Comparison of ENCODE assay signal across 11 mouse cellular contexts in the genomic region with DNA sequence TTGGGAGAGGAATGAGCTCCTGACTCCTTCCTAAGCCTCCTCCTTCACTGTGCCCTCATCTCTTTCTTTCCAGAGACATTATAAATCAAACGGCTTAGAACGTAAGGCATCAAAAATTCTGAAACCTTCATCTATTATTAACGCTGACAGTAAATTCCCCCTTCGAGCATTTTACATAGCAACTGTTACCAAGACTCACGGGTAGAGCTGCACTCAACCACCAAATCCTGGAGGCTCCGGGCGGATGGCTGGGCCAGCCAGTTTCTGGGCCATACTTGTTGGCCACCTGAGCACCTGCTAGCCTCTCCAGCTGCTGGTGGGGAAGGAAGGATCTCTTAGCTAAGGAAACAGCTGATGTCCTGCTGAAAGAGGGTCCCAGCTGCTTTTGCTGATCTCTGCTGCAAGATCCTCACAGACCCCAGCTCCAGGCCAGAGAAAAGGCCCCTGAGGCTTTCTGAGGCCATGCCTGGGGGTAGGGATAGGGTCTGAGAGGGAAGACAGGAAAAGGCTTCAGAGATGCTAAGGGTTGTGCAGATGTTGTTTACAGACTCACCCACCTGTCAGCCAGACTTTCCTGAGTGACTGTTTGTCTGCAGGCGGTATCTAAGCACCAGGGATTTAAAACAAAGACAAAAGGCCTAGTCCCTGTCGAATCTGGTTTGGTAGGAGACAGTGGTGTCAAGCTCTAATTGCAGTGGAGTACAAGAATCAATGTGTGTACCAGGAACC. TPM values are rescaled to one million over a fixed set of nuclear protein-coding genes. Genes with fewer than 3 reads are reported as not detected.
DNase-seq lines count a peak whose midpoint lies in the region; ATAC-seq lines count a peak whose summit lies in the region.
"Had no signal": no experiment of that assay in that cellular context is flagged by ENCODE, and none has a peak within 500 bp of the region (broad histone marks: within the 10 kb centered on the region; RNA-seq: fewer than 3 reads in every experiment).

No protein-coding gene starts in this region.

- H3K9me3 ChIP-seq in heart, embryonic 14.5 days (ENCODE audit: control insufficient read depth, low read length): no peaks in the 10 kb centered on the region
- no peaks in the 10 kb centered on the region for H3K9me3 ChIP-seq in forebrain, embryonic 11.5 days (ENCODE audit: control insufficient read depth, low read length)
- no peaks in the 10 kb centered on the region for H3K9me3 ChIP-seq in midbrain, embryonic 11.5 days (ENCODE audit: control insufficient read depth, low read length)

- H3K4me3 ChIP-seq in heart, embryonic 14.5 days (ENCODE audit: control insufficient read depth in 1 of 2, insufficient read depth in 1 of 2, low read depth in 1 of 2, low read length in 2 of 2): no peak overlapping the region
- no peak overlapping the region for H3K4me3 ChIP-seq in forebrain, embryonic 11.5 days (ENCODE audit: low read depth, low read length)
- no peak overlapping the region for H3K4me3 ChIP-seq in midbrain, embryonic 11.5 days (ENCODE audit: low read depth, low read length)

- DNase-seq in heart, postnatal 4 days: no peak
- no peak for DNase-seq in forebrain, embryonic 11.5 days (ENCODE audit: low spot score)
- no peak for DNase-seq in midbrain, embryonic 11.5 days (ENCODE audit: low spot score, missing footprints)
- DNase-seq in thymus, postnatal 10 days (ENCODE audit: low spot score in 2 of 2): peak; percentile 44 to 52
- no peak for DNase-seq in B cell, adult 2 months
- no peak for DNase-seq in layer of hippocampus, postnatal 25 days (ENCODE audit: extremely low spot score in 1 of 2, low spot score in 1 of 2)
- DNase-seq: gastrocnemius, postnatal 10 days; lung, postnatal 36 days had no signal

- H3K9ac ChIP-seq in heart, embryonic 14.5 days (ENCODE audit: low read length): peak overlapping the region; percentile 21; the same call in 1 of the 2 replicates
- peak overlapping the region; percentile 27; the same call in 1 of the 2 replicates for H3K9ac ChIP-seq in forebrain, embryonic 11.5 days (ENCODE audit: low read length)
- no peak overlapping the region for H3K9ac ChIP-seq in midbrain, embryonic 11.5 days (ENCODE audit: low read length)

- H3K4me1 ChIP-seq in heart, embryonic 14.5 days (ENCODE audit: control insufficient read depth in 2 of 2, insufficient read depth in 2 of 2, low read length in 2 of 2): peaks cover 27 to 64% of the 10 kb centered on the region in 2 experiments
- peaks cover 12% of the 10 kb centered on the region; the same call in 1 of the 2 replicates for H3K4me1 ChIP-seq in forebrain, embryonic 11.5 days (replicated peaks; ENCODE audit: control insufficient read depth, insufficient read depth, low read length)
- no peaks in the 10 kb centered on the region; the same call in 1 of the 2 replicates for H3K4me1 ChIP-seq in midbrain, embryonic 11.5 days (ENCODE audit: control insufficient read depth, insufficient read depth, low read length)

- H3K36me3 ChIP-seq in heart, embryonic 14.5 days (ENCODE audit: control insufficient read depth, insufficient read depth, low read length): peaks cover 33% of the 10 kb centered on the region
- no peaks in the 10 kb centered on the region for H3K36me3 ChIP-seq in forebrain, embryonic 11.5 days (ENCODE audit: control insufficient read depth, insufficient read depth, low read length)
- H3K36me3 ChIP-seq in midbrain, embryonic 11.5 days (ENCODE audit: control insufficient read depth, insufficient read depth, low read length): no peaks in the 10 kb centered on the region

- H3K27ac ChIP-seq in heart, embryonic 14.5 days (replicated peaks in 1 of 2; ENCODE audit: control insufficient read depth in 1 of 2, insufficient read depth in 1 of 2, low read depth in 2 of 2, low read length in 2 of 2): no peak overlapping the region; a peak in 1 of 4 replicates
- H3K27ac ChIP-seq in forebrain, embryonic 11.5 days (ENCODE audit: low read depth, low read length): peak overlapping the region; percentile 41
- peak overlapping the region; percentile 32 for H3K27ac ChIP-seq in midbrain, embryonic 11.5 days (ENCODE audit: low read depth, low read length)

- ATAC-seq in heart, embryonic 14.5 days (ENCODE audit: insufficient number of reproducible peaks, insufficient read depth, low FRiP score, low read depth): no peak
- no peak for ATAC-seq in forebrain, embryonic 11.5 days (replicated peaks; ENCODE audit: low FRiP score)
- ATAC-seq in midbrain, embryonic 11.5 days (ENCODE audit: low FRiP score): no peak
- ATAC-seq in megakaryocyte-erythroid progenitor cell, adult 5-6 weeks (replicated peaks; ENCODE audit: low FRiP score, low TSS enrichment, poor library complexity, severe bottlenecking): no peak
- ATAC-seq: intestine, embryonic 16.5 days had no signal

- H3K27me3 ChIP-seq in heart, embryonic 14.5 days (ENCODE audit: control insufficient read depth, insufficient read depth, low read length): no peaks in the 10 kb centered on the region
- no peaks in the 10 kb centered on the region for H3K27me3 ChIP-seq in forebrain, embryonic 11.5 days (ENCODE audit: control insufficient read depth, insufficient read depth, low read length)
- no peaks in the 10 kb centered on the region for H3K27me3 ChIP-seq in midbrain, embryonic 11.5 days (ENCODE audit: control insufficient read depth, insufficient read depth, low read length)

- 74% methylated on average over 9 of the region's 9 CpGs for WGBS in heart, embryonic 14.5 days
- WGBS in forebrain, embryonic 11.5 days: 77% methylated on average over 9 of the region's 9 CpGs
- WGBS in midbrain, embryonic 11.5 days: 70% methylated on average over 9 of the region's 9 CpGs

- H3K4me2 ChIP-seq in heart, embryonic 14.5 days (ENCODE audit: low read length): no peak overlapping the region
- no peak overlapping the region for H3K4me2 ChIP-seq in forebrain, embryonic 11.5 days (ENCODE audit: low read depth, low read length, severe bottlenecking)
- no peak overlapping the region for H3K4me2 ChIP-seq in midbrain, embryonic 11.5 days

RNA-seq across cellular contexts. Expression of a gene that starts 56.5 kb away (rescaled TPM):
- 17.3 and 19.0 TPM in 2 replicates for polyA plus RNA-seq in heart, embryonic 14.5 days (2014; fragmentation: Nextera tagmentation; extraction: Ambion mirVana)
- 10 to 100 TPM; 50.6 to 58.0 TPM for total RNA-seq in heart, postnatal 4 days (2021)
- 28.5 and 36.4 TPM in 2 replicates for polyA plus RNA-seq in forebrain, embryonic 11.5 days (2014; fragmentation: Nextera tagmentation; extraction: Ambion mirVana)
- 19.0 and 23.9 TPM in 2 replicates for polyA plus RNA-seq in midbrain, embryonic 11.5 days (2014; fragmentation: Nextera tagmentation; extraction: Ambion mirVana)
- total RNA-seq in megakaryocyte-erythroid progenitor cell, adult 5-6 weeks (2014; fragmentation: Nextera tagmentation): 55.9 and 58.6 TPM in 2 replicates
- 5.9 and 8.3 TPM in 2 replicates for total RNA-seq in megakaryocyte-erythroid progenitor cell, adult 5-6 weeks (2017)
- total RNA-seq in layer of hippocampus, postnatal 25 days (2021): 10 to 100 TPM; 60.2 to 76.4 TPM

Comparison
In these comparisons a context has a peak if more than half of its experiments do, and no peak if none do; other contexts are left out.
1. H3K27ac ChIP-seq: peak in forebrain, embryonic 11.5 days (single experiment) and midbrain, embryonic 11.5 days (single experiment); none in heart, embryonic 14.5 days (0 of 2).
2. DNase-seq: peak in thymus, postnatal 10 days (2 of 2); none in heart, postnatal 4 days (single experiment), forebrain, embryonic 11.5 days (single experiment), midbrain, embryonic 11.5 days (single experiment), B cell, adult 2 months (0 of 2) and layer of hippocampus, postnatal 25 days (0 of 2).